Mouse (Mus musculus): ENCODE measurements around the gene Dnajc3. TPM values are rescaled to one million over a fixed set of nuclear protein-coding genes. Genes with fewer than 3 reads are reported as not detected.
"Not testable (repeated sequence)": the region's sequence is repeated elsewhere in the genome, so short reads cannot be mapped to it uniquely, and the experiment has no call there.

The Dnajc3 gene
- total RNA-seq, 2 experiments from 2014 or later = 37.2 to 38.7 TPM

- intact Hi-C loops (cut with DNase I) = no loop called here
- Histone ChIP-seq H3K4me3 (no peak overlapping the region), H3K27ac (no peak overlapping the region)
- TF ChIP-seq CTCF (IDR thresholded peaks at IDR 0.05) = no peak
- DNase-seq (ENCODE audit: extremely low spot score in 1 of 2, low spot score in 2 of 2) = no peak
These were observed 27.7 kb downstream of the Dnajc3 start for GRCm38 (mm10) chr14:118965356-118966000.

- intact Hi-C loops (cut with DNase I) = no loop called here
These were observed 29.9 kb downstream of the Dnajc3 start for GRCm38 (mm10) chr14:118967646-118968045.

GRCm38 (mm10) chr14:118972268-118972667 is 34.5 kb downstream of the Dnajc3 start:
- no peak for DNase-seq (ENCODE audit: extremely low spot score in 1 of 2, low spot score in 2 of 2)
- Histone ChIP-seq H3K27ac (no peak overlapping the region), H3K4me3 (no peak overlapping the region)
- intact Hi-C loops (cut with DNase I) = no loop called here
- no peak for TF ChIP-seq CTCF (IDR thresholded peaks at IDR 0.05)

More at GRCm38 (mm10) chr14:118967646-118968045, 29.9 kb downstream of the Dnajc3 start:
- TF ChIP-seq CTCF (IDR thresholded peaks at IDR 0.05) = no peak
- DNase-seq (ENCODE audit: extremely low spot score in 1 of 2, low spot score in 2 of 2) = no peak
- Histone ChIP-seq H3K27ac (no peak overlapping the region), H3K4me3 (no peak overlapping the region)

GRCm38 (mm10) chr14:118977136-118977816 is 39.5 kb downstream of the Dnajc3 start:
- intact Hi-C loops (cut with DNase I) = loop anchor here (5.0 kb wide), 1 partner anchor 65 kb away; no protein-coding TSS in a partner anchor
- TF ChIP-seq CTCF (IDR thresholded peaks at IDR 0.05) = no peak
- Histone ChIP-seq H3K27ac (no peak overlapping the region), H3K4me3 (no peak overlapping the region)
- DNase-seq (ENCODE audit: extremely low spot score in 1 of 2, low spot score in 2 of 2) = no peak

GRCm38 (mm10) chr14:118979571-118980325 is 42.0 kb downstream of the Dnajc3 start:
- Histone ChIP-seq H3K27ac (no peak overlapping the region; the same call in 1 of the 2 replicates), H3K4me3 (no peak overlapping the region)
- TF ChIP-seq CTCF (IDR thresholded peaks at IDR 0.05) = no peak
- intact Hi-C loops (cut with DNase I) = loop anchor here (5.0 to 10.0 kb wide), 2 partner anchors 67 to 1085 kb away; no protein-coding TSS in a partner anchor
- no peak for DNase-seq (ENCODE audit: extremely low spot score in 1 of 2, low spot score in 2 of 2)

- intact Hi-C loops (cut with DNase I) = loop anchor here (10.0 kb wide), 1 partner anchor 1084 kb away; no protein-coding TSS in a partner anchor
- Histone ChIP-seq H3K27ac (no peak overlapping the region; the same call in 1 of the 2 replicates), H3K4me3 (no peak overlapping the region)
- DNase-seq (ENCODE audit: extremely low spot score in 1 of 2, low spot score in 2 of 2) = no peak
- no peak for TF ChIP-seq CTCF (IDR thresholded peaks at IDR 0.05)
These were observed 42.6 kb downstream of the Dnajc3 start for GRCm38 (mm10) chr14:118980358-118980757.

GRCm38 (mm10) chr14:118980890-118981289 is 43.1 kb downstream of the Dnajc3 start:
- no peak overlapping the region for H3K4me3 ChIP-seq
- DNase-seq (ENCODE audit: extremely low spot score in 1 of 2, low spot score in 2 of 2) = no peak
- intact Hi-C loops (cut with DNase I) = loop anchor here (10.0 kb wide), 1 partner anchor 1084 kb away; no protein-coding TSS in a partner anchor
- H3K27ac ChIP-seq = no peak overlapping the region
- no peak for TF ChIP-seq CTCF (IDR thresholded peaks at IDR 0.05)

- DNase-seq (ENCODE audit: extremely low spot score in 1 of 2, low spot score in 2 of 2); H3K4me3 ChIP-seq; H3K27ac ChIP-seq: not testable (repeated sequence)
- intact Hi-C loops (cut with DNase I) = loop anchor here (10.0 kb wide), 1 partner anchor 1083 kb away; no protein-coding TSS in a partner anchor
These were observed 44.1 kb downstream of the Dnajc3 start for GRCm38 (mm10) chr14:118981711-118982428.

GRCm38 (mm10) chr14:118982429-118983045 is 44.8 kb downstream of the Dnajc3 start:
- intact Hi-C loops (cut with DNase I) = loop anchor here (10.0 kb wide), 1 partner anchor 1082 kb away; no protein-coding TSS in a partner anchor
- peak overlapping the region; percentile 44 for H3K27ac ChIP-seq
- H3K4me3 ChIP-seq; DNase-seq (ENCODE audit: extremely low spot score in 1 of 2, low spot score in 2 of 2): not testable (repeated sequence)

- no peak overlapping the region for H3K4me3 ChIP-seq
- no peak overlapping the region for H3K27ac ChIP-seq
- intact Hi-C loops (cut with DNase I) = loop anchor here (10.0 kb wide), 1 partner anchor 1081 kb away; no protein-coding TSS in a partner anchor
- no peak for TF ChIP-seq CTCF (IDR thresholded peaks at IDR 0.05)
- no peak for DNase-seq (ENCODE audit: extremely low spot score in 1 of 2, low spot score in 2 of 2)
These were observed 45.6 kb downstream of the Dnajc3 start for GRCm38 (mm10) chr14:118983396-118983795.

- H3K27ac ChIP-seq = no peak overlapping the region
- no peak for DNase-seq (ENCODE audit: extremely low spot score in 1 of 2, low spot score in 2 of 2)
- H3K4me3 ChIP-seq = no peak overlapping the region
- intact Hi-C loops (cut with DNase I) = loop anchor here (10.0 kb wide), 1 partner anchor 1081 kb away; no protein-coding TSS in a partner anchor
- TF ChIP-seq CTCF (IDR thresholded peaks at IDR 0.05) = no peak
These were observed 46.4 kb downstream of the Dnajc3 start for GRCm38 (mm10) chr14:118984161-118984560.

Measured in left cerebral cortex, adult 2 months (tissue).